Mouse (Mus musculus) adrenal gland, postnatal 4 days (tissue): Measurements from ENCODE around the gene Zfp984. TPM values are rescaled to one million over a fixed set of nuclear protein-coding genes. Genes with fewer than 3 reads are reported as not detected.
"Not testable (repeated sequence)": the region's sequence is repeated elsewhere in the genome, so short reads cannot be mapped to it uniquely, and the experiment has no call there.

Experiments
- DNase-seq, 2 experiments: peaks; one replicate each; pipeline ENCODE4 v3.0.0; 2021 to 2022; ENCODE audit warnings: low spot score in 2 of 2, mixed read lengths in 2 of 2
- long read RNA-seq, 2 experiments: library from polyadenylated mRNA; stranded (forward); transcript quantifications; one replicate each; pipeline ENCODE4 v2.0.0; 2021
- total RNA-seq, 2 experiments: library from RNA; stranded (reverse); gene quantifications; 2 replicates each; pipeline ENCODE4 v1.2.3; 2021

The Zfp984 gene
- total RNA-seq: 1 to 10 TPM; 7.1 to 7.5 TPM
- long read RNA-seq, experiment 1, partial matches to known transcripts: 0 of 2 reads
- long read RNA-seq, experiment 1, other reads (novel, unspliced or antisense): 2 of 2 reads
- long read RNA-seq, experiment 2: 0 reads

DNA sequence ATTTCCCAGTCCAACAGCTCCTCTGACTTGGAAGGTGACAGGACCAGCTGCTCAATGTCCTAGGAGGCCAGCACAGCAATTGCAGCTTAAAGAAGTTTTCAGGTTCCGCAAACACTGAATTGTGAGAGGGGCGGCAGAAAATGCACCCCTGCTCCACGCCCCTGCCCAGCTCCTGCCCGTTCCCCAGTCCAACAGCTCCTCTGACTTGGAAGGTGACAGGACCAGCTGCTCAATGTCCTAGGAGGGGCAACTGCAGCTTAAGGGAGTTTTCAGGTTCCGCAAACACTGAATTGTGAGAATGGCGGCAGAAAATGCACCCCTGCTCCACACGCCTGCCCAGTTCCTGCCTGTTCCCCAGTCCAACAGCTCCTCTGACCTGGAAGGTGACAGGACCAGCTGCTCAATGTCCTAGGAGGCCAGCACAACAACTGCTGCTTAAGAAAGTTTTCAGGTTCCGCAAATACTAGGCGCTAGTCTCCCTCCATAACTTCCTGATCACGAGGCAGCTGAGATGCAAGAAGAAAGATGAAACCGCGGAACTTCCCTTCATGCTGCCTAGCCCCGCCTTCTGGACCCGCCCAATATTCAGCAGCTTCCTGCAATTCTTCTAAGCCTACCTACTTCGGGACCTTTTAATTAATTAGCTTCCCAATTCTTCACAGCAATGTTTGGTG, at the start of gene Zfp984:
Zfp984 (minus strand) TSS at position 497 of the 674 bp plus-strand sequence.
- not testable (repeated sequence) for DNase-seq

DNA sequence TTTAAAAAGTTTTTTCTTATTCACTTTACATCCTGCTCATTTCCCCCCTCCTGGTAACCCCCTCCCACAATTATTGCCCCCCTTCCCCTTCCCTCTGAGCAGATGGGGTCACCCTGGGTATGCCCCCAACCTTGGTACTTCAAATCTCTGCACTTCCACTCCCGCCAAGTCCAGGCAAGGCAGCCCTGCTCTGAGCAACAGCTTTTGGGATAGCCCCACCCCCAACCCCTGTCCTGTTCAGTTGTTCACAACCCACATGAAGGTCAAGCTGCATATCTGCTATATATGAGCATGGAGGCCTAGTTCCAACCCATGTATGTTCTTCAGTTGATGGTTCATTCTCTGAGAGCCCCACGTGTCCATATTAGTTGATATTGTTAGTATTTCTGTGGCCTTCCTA, 41.2 kb upstream of the Zfp984 start:
- DNase-seq: no peak

DNA sequence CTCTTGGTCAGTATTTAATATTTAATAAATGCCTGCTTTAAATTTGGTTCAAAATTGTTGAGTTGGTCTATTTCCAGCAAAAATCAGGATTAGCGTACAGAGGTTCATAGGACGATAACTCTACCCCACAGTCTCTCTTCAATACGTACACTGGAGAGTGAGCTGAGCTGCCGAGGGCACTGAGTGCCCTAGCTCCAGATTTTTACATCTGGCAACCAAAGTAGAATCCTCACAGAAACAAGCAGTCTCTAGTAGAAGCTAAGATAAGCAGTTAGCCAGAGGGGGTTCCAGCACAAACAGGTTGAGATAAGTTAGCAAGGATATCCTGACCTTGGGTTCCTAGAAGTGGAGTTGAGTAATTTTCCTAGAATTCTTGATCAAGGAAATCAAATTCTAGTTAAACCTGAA, 39.0 kb upstream of the Zfp984 start:
- no peak for DNase-seq

DNA sequence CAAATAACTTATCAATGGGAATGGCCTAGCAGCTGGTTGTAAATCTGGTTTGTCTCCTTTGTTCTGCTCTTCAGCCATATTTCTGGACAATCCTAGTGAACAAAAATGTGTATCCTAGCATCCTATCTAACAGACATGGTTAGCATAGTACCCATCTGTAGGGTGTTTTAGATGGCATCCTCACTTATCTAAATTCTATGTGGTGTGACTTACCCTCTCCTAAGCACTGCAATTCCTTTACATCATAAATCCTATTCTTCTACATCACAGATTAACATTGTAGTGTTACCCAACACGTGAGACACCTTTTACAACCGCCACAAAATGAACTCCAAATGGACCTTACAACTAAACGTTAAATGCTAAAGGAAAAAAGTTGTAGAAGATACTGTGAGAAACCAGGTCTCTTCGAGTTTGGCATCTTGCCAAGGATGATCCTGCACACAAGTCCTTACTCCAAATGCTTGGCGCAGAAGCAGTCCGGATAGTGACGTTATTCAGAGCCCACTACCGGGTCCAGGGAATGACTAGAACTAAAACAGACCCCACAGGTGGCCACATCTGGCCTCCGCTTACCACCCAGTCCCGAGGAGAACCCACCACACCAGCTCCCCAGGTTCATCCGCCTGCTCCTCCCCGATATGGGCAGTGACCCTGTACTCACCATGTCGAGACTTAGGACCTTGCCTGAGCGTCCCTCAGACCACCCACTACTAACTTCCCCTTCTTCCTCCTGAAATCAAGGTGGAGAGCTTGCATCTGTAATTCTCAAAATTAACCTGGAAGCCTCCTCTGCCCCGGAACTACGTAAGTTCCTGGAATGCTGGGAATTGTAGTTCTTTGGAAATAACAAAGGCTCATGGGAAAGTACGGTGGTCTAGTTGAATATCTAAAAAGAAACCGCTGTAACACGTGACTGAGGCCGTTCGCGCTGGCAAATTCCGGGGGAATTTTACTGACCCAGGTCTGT, 38.3 kb upstream of the Zfp984 start, which contains the start of gene Zfp933:
Zfp933 (minus strand) TSS at position 753 of the 970 bp plus-strand sequence.
- DNase-seq: no peak

DNA sequence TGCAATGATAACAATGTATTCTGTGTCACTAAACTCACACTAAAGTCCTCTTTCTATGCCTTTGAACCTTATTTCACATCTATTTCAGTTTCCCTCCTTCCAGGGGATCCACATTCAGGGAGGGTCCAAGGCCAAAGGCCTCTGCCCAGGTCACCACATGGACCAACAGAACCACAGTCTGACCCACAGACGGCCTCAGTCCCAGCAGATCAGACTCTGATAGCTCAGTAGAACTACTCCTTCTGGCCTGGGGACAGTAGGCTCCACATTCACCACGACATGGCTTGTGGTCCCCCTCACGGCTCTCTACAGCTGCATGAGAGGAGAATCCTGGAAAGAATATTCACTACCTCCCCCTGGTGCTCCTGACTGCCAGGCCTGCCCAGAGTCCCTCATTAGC, 33.3 kb upstream of the Zfp984 start:
- DNase-seq: no peak

DNA sequence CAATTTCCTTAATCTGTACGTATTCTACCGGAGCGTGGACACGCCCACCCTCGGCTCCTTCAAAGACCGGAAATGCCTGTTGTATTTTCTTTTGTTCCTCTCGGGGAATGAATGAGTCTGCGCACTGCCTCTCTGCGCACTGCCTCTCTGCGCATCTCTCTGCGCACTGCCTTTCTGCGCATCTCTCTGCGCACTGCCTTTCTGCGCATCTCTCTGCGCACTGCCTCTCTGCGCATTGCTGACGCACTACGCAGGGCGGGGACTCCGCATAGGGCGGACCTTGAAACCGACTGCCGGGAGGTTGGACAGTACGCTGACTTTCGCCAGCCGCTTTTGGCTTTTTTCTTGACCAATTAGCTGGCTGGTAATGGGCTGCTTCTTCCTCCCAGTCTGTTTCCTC, 29.7 kb upstream of the Zfp984 start:
- DNase-seq: not testable (repeated sequence)

DNA sequence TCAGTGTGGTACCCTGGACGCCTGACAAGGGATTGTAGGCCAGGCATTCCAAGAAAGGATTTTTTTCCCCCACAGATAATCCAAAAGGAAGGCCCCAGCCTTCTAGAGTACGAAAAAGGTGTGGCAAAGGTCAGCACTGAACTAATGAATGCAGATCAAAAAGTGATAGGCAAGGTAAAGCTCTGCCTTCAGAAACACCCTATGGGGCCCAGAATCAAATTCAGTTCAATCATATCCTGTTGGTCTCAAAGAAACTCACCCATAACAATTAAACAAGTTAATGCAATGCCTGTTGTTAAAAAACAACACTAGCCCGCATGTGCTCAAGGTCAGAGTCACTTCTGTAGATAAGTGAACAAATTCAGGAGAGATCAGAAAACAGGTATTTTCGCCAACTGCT, 14.8 kb upstream of the Zfp984 start:
- DNase-seq: no peak

DNA sequence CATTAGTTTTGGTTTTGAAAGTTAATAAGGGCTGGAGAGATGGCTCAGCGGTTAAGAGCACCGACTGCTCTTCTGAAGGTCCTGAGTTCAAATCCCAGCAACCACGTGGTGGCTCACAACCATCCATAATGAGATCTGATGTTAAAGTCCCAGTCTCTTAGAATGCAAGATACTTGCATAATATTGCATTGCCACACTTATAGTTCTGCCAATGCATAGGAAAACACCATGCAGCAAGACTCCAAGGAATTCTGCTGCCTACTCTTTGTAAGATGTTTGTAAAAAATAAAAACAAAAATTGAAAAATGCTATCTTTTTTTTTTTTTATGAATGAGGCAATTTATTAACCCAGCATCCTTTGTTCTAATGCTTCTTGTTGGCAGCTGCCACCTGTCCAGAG, 11.8 kb upstream of the Zfp984 start:
- DNase-seq: not testable (repeated sequence)

DNA sequence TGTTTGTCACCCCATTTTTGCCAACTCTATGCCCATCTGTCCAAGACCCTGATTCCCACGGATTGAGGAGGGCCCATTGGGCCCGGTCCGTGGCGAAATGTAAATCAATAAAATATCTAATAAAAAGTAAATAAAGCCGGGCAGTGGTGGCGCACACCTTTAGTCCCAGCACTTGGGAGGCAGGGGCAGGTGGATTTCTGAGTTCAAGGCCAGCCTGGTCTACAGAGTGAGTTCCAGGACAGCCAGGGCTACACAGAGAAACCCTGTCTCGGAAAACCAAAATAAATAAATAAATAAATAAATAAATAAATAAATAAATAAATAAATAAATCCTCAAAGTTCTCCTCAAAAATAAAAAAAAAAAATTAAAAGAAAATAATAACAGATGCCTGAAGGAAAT, 10.1 kb upstream of the Zfp984 start:
- not testable (repeated sequence) for DNase-seq

DNA sequence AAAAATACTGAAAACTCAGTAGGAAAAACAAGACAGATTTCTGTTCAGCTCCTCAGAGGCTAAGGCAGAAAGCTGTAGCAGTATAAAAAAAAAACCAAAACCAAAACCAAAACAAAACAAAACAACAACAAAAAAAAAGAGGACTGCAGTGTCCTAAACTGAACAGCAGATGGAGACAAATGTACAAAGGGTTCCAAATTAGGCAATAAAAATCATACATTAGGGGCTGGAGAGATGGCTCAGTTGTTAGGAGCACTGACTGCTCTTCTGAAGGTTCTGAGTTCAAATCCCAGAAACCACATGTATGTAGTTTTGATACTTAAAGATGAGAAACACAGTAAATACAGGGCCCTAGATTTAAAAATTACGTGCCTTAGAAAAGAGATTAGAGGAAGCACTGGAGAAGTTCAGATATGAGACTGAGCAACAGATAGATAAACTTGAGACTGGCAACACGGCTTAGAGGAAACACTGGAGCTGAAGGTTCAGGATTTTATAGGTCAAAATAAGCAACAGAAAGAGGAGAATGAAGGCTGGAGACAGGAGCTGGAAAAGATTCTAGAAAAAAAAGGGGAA, 5.1 kb upstream of the Zfp984 start:
- no peak for DNase-seq

DNA sequence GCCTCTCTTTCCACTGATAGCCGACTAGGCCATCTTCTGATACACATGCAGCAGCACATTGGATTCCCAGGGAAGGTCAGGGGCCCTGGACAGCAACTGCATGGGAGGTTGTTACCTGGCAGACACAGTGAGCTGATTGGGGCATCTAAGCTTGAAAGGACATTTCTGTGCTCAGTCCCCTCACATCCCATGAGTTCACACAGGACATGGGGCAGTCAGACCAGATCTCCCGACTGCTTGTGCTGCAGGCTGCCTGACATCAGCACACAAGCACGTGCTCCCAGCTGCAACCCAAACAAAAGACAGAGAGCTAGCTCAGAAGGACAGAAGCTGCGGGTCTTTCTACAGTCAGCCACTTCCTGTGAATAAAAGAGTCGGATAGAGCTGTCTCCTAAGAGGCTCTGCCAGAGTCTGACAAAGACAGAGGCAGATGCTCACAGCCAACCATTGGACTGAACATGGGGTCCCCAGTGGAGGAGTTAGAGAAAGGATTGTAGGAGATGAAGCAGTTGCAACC, 3.7 kb upstream of the Zfp984 start:
- DNase-seq: no peak

DNA sequence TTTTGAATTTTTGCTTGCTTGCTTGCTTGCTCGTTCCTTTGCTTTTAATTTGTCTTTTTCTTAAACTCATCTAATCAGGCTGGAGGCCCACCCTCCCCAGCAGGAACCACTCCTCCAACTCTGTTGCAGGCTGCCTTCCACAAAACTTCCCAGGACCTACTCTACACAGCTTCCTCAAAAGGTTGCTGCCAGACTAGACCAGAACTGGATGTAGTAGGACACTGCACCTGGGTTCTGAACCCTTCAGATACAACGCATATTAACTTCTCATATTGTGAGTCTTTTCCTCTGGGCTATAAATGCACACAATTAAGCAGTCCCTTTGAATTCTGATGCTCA, 347 bp upstream of the Zfp984 start:
- not testable (repeated sequence) for DNase-seq

DNA sequence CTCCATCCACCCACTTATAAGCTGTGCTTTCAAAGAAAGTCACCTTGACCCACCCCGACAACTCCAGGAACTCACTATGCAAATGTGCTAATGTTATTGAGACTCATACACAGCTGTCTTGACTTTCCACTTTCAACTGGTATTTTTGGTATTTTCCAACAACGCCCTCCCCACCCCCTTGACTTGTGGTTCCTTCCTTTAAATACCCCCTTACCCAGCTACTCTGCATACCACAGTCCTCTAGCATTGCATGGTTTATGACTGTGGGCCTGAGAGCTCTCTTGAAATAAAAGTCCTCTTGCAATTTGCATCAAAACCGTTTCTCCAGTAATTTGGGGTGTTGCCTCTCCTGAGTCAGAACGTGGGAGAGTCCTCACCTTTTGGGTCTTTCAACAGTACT, 1.1 kb downstream of the Zfp984 start:
- DNase-seq: not testable (repeated sequence)

DNA sequence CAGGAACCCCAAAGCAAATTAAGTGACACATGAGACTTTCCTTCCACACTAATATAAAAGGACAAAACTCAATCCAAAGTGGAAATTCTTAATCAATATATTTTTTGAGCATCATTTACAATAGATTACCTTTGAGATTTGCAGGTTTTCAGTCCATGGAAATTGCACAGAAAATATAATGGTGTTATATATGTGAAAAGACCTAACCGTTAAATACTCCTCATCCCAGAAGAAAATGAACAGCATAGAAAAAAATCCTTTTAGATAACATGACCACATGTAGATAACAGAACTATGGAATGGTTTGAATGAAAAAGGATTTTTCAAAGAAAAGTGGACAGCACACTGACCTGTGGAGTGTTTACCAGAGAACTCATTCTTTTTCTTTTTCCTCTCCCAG, 14.3 kb downstream of the Zfp984 start:
- DNase-seq: not testable (repeated sequence)

DNA sequence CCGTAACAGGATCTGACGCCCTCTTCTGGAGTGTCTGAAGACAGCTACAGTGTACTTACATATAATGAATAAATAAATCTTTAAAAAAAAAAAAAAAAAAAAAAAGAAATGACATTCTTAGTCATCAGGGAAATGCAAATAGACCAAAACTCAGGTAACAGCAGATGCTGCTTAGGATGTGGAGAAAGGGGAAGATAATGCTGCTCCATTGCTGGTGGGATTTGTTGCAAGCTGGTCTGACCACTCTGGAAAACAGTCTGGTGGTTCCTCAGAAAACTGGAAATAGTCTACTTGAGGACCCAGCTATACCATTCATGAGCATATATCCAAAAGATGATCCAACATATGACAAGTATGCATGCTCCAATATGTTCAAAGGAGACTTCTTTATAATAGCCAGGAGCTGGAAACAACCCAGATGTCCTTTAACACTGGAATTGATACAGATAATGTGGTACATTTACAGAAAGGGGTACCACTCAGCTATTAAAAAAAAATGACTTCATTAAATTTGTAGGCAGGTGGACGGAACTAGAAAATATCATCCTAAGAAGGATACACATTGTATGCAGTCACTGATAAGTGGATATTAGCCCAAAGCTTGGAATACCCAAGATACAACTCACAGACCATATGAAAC, 15.4 kb downstream of the Zfp984 start:
- not testable (repeated sequence) for DNase-seq

DNA sequence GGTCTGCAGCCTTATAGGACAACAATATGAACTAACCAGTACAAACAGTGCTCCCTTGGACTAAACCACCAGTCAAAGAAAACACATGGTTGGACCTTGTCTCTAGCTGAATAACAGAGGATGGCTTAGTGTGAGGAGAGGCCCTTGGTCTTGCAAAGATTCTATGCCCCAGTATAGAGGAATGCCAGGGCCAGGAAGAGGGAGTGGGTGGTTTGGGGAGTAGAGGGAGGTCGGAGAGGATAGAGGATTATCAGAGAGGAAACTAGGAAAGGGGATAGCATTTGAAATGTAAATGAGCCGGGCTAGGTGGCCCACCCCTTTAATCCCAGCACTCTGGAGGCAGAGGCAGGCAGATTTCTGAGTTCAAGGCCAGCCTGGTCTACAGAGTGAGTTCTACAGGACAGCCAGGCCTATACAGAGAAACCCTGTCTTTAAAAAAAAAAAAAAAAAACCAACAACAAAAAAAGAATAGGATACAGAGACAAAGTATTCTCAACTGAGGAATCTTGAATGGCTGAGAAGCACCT, 16.1 kb downstream of the Zfp984 start:
- DNase-seq: not testable (repeated sequence)

DNA sequence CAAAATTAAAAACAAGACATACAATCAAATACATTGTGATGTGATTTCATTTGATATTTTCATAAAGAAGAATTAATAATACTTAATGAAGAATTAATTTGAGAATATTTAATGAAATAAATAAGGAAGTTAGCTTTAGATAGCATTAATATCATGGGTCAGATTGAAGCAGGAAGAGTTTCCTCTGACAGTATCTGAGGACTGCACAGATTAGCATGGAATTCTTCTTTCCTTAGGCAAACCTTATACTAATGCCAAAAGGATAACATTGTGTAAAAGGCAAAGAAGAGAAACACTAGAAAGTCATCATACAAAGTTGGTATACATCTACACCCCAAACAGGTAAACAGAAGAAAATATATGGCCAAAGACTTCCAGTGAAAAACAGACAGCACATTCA, 17.9 kb downstream of the Zfp984 start:
- not testable (repeated sequence) for DNase-seq

DNA sequence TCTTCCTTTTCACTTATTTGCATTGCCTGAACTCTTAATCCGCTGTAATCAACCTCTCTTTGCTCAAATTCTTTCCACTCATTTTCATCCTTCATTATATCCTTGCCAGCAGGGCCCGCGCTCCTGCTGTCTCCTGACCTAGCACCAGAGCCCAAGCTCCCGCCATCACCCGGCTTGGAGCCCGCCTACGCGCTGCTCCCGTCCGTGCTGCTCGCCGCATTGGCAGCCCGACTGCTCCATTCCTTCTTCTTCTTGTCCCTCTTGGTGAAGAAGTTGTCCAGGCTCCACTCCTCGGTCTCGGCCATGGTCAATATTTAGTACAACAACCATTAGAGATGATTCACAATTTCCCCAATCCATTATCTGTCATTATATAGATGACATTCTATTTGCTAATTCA, 63.3 kb downstream of the Zfp984 start:
- not testable (repeated sequence) for DNase-seq

DNA sequence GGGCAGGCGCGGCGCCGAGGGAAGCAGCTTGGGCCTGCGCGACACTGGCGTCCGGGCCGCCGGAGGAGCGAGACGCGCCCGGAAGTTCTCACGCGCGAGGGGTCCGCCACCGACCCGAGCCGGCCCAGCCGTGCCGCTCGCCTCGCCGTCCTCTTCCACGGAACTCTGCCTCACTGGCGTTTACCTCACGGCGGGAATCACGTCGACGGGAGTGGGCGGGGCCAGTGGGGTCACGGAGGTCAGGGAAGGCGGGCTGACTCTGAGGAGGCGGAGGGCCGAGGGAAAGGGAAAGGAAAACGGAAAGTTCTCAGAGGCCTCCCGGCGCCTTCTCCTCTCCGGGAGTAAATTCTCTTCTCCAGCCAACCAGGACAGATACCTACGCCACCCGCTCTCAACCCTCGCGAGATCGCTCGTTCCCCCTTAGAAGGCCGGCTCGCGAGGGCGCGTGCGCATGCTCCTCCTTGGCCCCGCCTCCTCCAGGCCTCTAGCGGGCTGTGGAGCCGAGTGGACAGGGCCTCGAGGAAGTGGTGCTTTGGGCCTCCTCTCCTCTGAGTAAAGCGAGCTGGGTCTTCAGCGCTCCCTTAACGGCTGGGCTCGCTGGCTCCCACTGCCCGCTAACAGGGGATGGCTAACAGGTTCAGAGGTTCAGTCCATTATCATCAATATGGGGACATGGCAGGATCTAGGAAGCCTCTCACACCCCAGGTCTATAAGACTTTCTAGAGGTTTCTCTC, 70.8 kb downstream of the Zfp984 start:
- not testable (repeated sequence) for DNase-seq
